ENCODE assay signal across 12 mouse cellular contexts in the genomic region with DNA sequence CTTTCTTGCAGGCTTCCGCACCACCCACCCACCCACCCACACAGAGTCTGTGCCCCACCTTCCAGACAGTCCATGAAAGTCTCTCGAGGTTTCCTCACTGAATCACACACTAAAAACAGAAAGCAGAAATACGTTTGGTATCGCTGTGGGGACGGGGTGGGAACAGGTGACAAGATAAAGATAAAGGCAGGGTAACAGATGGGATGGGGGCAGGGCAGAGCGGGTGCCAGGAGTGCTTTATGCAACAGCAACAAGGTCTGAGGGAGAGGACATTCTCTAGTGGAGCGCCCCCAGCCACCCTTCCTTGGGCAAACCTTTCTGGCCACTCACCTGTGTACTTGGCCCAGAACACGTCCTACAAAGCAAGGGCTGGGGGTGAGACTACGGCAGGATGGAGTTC. TPM values are rescaled to one million over a fixed set of nuclear protein-coding genes. Genes with fewer than 3 reads are reported as not detected.
DNase-seq lines count a peak whose midpoint lies in the region; ATAC-seq and TF ChIP-seq lines count a peak whose summit lies in the region.
"Had no signal": no experiment of that assay in that cellular context is flagged by ENCODE, and none has a peak within 500 bp of the region (broad histone marks: within the 10 kb centered on the region; RNA-seq: fewer than 3 reads in every experiment).

No protein-coding gene starts in this region.

- peak; percentile 60 for DNase-seq in c-Kit-positive CD71-positive TER-119-positive erythroid progenitor cells, embryonic 14.5 days (ENCODE audit: low spot score)
- no peak for DNase-seq in spleen, postnatal 14 days (ENCODE audit: low spot score in 2 of 2)
- DNase-seq in adrenal gland, postnatal 14 days, result no peak
- DNase-seq in spleen, postnatal 36 days (ENCODE audit: low spot score in 2 of 2), result no peak
- DNase-seq: gastrocnemius, postnatal 10 days; kidney, adult 8-10 months had no signal

- WGBS in forebrain, embryonic 15.5 days, result 83% methylated on average over 9 of the region's 9 CpGs

- no peak for TF ChIP-seq CTCF in ES-Bruce4 (IDR thresholded peaks at IDR 0.05; ENCODE audit: low read depth, low read length)

- no peaks in the 10 kb centered on the region for H3K27me3 ChIP-seq in ES-Bruce4 (ENCODE audit: control insufficient read depth, insufficient read depth, low read length, poor library complexity, severe bottlenecking)
- H3K27me3 ChIP-seq in forebrain, embryonic 15.5 days, result no peaks in the 10 kb centered on the region

- peak overlapping the region; percentile 24; the same call in 1 of the 2 replicates for H3K9ac ChIP-seq in ES-Bruce4 (ENCODE audit: low read depth, poor library complexity, severe bottlenecking)
- no peak overlapping the region for H3K9ac ChIP-seq in forebrain, embryonic 15.5 days (replicated peaks)

- no peak overlapping the region for H3K27ac ChIP-seq in ES-Bruce4 (ENCODE audit: insufficient read depth, low read length)
- no peak overlapping the region for H3K27ac ChIP-seq in forebrain, embryonic 15.5 days (replicated peaks)

- H3K36me3 ChIP-seq in ES-Bruce4 (ENCODE audit: control insufficient read depth, insufficient read depth, low read length, poor library complexity, severe bottlenecking), result no peaks in the 10 kb centered on the region
- no peaks in the 10 kb centered on the region for H3K36me3 ChIP-seq in forebrain, embryonic 15.5 days

- H3K9me3 ChIP-seq in ES-Bruce4 (replicated peaks; ENCODE audit: control insufficient read depth, insufficient read depth, low read length, poor library complexity, severe bottlenecking), result no peaks in the 10 kb centered on the region
- H3K9me3 ChIP-seq in forebrain, embryonic 15.5 days, result no peaks in the 10 kb centered on the region

- H3K4me1 ChIP-seq in ES-Bruce4 (ENCODE audit: control insufficient read depth, insufficient read depth, low read length), result no peaks in the 10 kb centered on the region
- H3K4me1 ChIP-seq in forebrain, embryonic 15.5 days, result no peaks in the 10 kb centered on the region

- ATAC-seq in erythroblast, adult 5-6 weeks (replicated peaks; ENCODE audit: low FRiP score, poor library complexity, severe bottlenecking), result 0 out of 2 replicates have a peak, but pooled peaks have one; percentile 14
- peak; percentile 92 for ATAC-seq in megakaryocyte progenitor cell, adult 5-6 weeks (replicated peaks; ENCODE audit: poor library complexity)
- no peak for ATAC-seq in forebrain, embryonic 15.5 days (replicated peaks)

- H3K4me3 ChIP-seq in ES-Bruce4 (ENCODE audit: low read depth, low read length), result peak overlapping the region; percentile 9; the same call in 1 of the 2 replicates
- no peak overlapping the region for H3K4me3 ChIP-seq in forebrain, embryonic 15.5 days

- no peak overlapping the region for H3K4me2 ChIP-seq in forebrain, embryonic 15.5 days (replicated peaks)

- TF ChIP-seq POLR2A in ES-Bruce4 (IDR thresholded peaks at IDR 0.05; ENCODE audit: insufficient read depth, low read length), result no peak

- TF ChIP-seq EP300 in ES-Bruce4 (IDR thresholded peaks at IDR 0.05; ENCODE audit: insufficient read depth, low read depth, low read length), result no peak

RNA-seq across cellular contexts. Expression of a gene that starts 1.4 kb away (rescaled TPM):
- polyA plus RNA-seq in ES-Bruce4 (2011; ENCODE audit: insufficient read depth, insufficient read length, low read depth, missing spikeins), result 0.57 and 0.67 TPM in 2 replicates
- total RNA-seq in erythroblast, adult 5-6 weeks (2015; ENCODE audit: low replicate concordance), result not detected in 2 replicates
- not detected in 2 replicates for total RNA-seq in erythroblast, adult 5-6 weeks (2017; ENCODE audit: low replicate concordance)
- not detected in 2 replicates for total RNA-seq in megakaryocyte progenitor cell, adult 5-6 weeks (2015)
- not detected in 2 replicates for total RNA-seq in megakaryocyte progenitor cell, adult 5-6 weeks (2017)
- total RNA-seq in adrenal gland, postnatal 14 days (2021), result 14.0 and 232 TPM in 2 replicates
- polyA plus RNA-seq in forebrain, embryonic 15.5 days (2015; fragmentation: Nextera tagmentation; extraction: Ambion mirVana), result 0.13 and 0.38 TPM in 2 replicates
- total RNA-seq: heart, postnatal 25 days; left cerebral cortex, postnatal 36 days had no signal

RNA-seq across cellular contexts. Expression of a gene that starts 14.8 kb away (rescaled TPM):
- polyA plus RNA-seq in ES-Bruce4 (2011; ENCODE audit: insufficient read depth, insufficient read length, low read depth, missing spikeins), result 14.4 and 14.9 TPM in 2 replicates
- 0.77 and 1.0 TPM in 2 replicates for total RNA-seq in erythroblast, adult 5-6 weeks (2015; ENCODE audit: low replicate concordance)
- 2.1 and 6.5 TPM in 2 replicates for total RNA-seq in erythroblast, adult 5-6 weeks (2017; ENCODE audit: low replicate concordance)
- 4.9 and 5.2 TPM in 2 replicates for total RNA-seq in megakaryocyte progenitor cell, adult 5-6 weeks (2015)
- total RNA-seq in megakaryocyte progenitor cell, adult 5-6 weeks (2017), result 9.2 and 11.1 TPM in 2 replicates
- total RNA-seq in adrenal gland, postnatal 14 days (2021), result 11.6 and 15.1 TPM in 2 replicates
- 13.8 and 14.8 TPM in 2 replicates for polyA plus RNA-seq in forebrain, embryonic 15.5 days (2015; fragmentation: Nextera tagmentation; extraction: Ambion mirVana)

RNA-seq across cellular contexts. Expression of a gene that starts 14.8 kb away (rescaled TPM):
- polyA plus RNA-seq in ES-Bruce4 (2011; ENCODE audit: insufficient read depth, insufficient read length, low read depth, missing spikeins), result 85.6 and 93.7 TPM in 2 replicates
- 39.5 and 46.7 TPM in 2 replicates for total RNA-seq in erythroblast, adult 5-6 weeks (2015; ENCODE audit: low replicate concordance)
- 29.9 and 33.3 TPM in 2 replicates for total RNA-seq in erythroblast, adult 5-6 weeks (2017; ENCODE audit: low replicate concordance)
- total RNA-seq in megakaryocyte progenitor cell, adult 5-6 weeks (2015), result 66.3 and 67.1 TPM in 2 replicates
- 45.0 and 58.6 TPM in 2 replicates for total RNA-seq in megakaryocyte progenitor cell, adult 5-6 weeks (2017)
- total RNA-seq in adrenal gland, postnatal 14 days (2021), result 56.0 and 63.6 TPM in 2 replicates
- polyA plus RNA-seq in forebrain, embryonic 15.5 days (2015; fragmentation: Nextera tagmentation; extraction: Ambion mirVana), result 88.7 and 92.7 TPM in 2 replicates

Comparison
In these comparisons a context has a peak if more than half of its experiments do, and no peak if none do; other contexts are left out.
1. RNA of a gene that starts 1.4 kb away (total RNA-seq): 14.0 to 232 TPM in adrenal gland, postnatal 14 days; not detected in erythroblast, adult 5-6 weeks and not detected in megakaryocyte progenitor cell, adult 5-6 weeks; every median in the first group is over 10 times any median in the second.